Mouse (Mus musculus): ENCODE measurements around the gene Exosc3. TPM values are rescaled to one million over a fixed set of nuclear protein-coding genes. Genes with fewer than 3 reads are reported as not detected.

The Exosc3 gene
- polyA plus RNA-seq, 1 experiment from 2014 or later: 34.1 TPM

- H3K27ac ChIP-seq (replicated peaks): peak overlapping the region; percentile 55
- peaks cover 13% of the 10 kb centered on the region for H3K4me1 ChIP-seq (replicated peaks)
- 57% methylated on average over 10 of the region's 10 CpGs for WGBS
- no peaks in the 10 kb centered on the region for H3K9me3 ChIP-seq
- no peaks in the 10 kb centered on the region for H3K27me3 ChIP-seq
- H3K4me3 ChIP-seq: no peak overlapping the region
- H3K4me2 ChIP-seq: 0 out of 2 replicates have a peak overlapping the region, but pooled peaks have one; percentile 22
- no peak overlapping the region for H3K9ac ChIP-seq
- no peaks in the 10 kb centered on the region for H3K36me3 ChIP-seq
- peak; percentile 92 for ATAC-seq (ENCODE audit: low FRiP score, low read depth)
These were observed 71.5 kb downstream of the Exosc3 start for GRCm38 (mm10) chr4:45271041-45271452.

GRCm38 (mm10) chr4:45267883-45268282 lies 74.6 kb downstream of the Exosc3 start:
- Histone ChIP-seq H3K36me3 (no peaks in the 10 kb centered on the region), H3K27ac (replicated peaks) (no peak overlapping the region), H3K9me3 (no peaks in the 10 kb centered on the region), H3K27me3 (no peaks in the 10 kb centered on the region), H3K4me2 (no peak overlapping the region), H3K4me3 (no peak overlapping the region), H3K9ac (no peak overlapping the region), H3K4me1 (replicated peaks) (peaks cover 13% of the 10 kb centered on the region)
- ATAC-seq (ENCODE audit: low FRiP score, low read depth): no peak
- 74% methylated on average over 3 of the region's 3 CpGs for whole genome bisulfite sequencing

Other genes starting within 250 kb of the Exosc3 start
- gene Tomm5, start 234.6 kb downstream of the Exosc3 start, polyA plus RNA-seq (2015; fragmentation: Nextera tagmentation; extraction: Ambion mirVana): 159 and 170 TPM in 2 replicates
- gene Frmpd1, start 157.9 kb downstream of the Exosc3 start, polyA plus RNA-seq (2015; fragmentation: Nextera tagmentation; extraction: Ambion mirVana): 2.3 and 2.9 TPM in 2 replicates
- gene Trmt10b, start 45.6 kb downstream of the Exosc3 start, polyA plus RNA-seq (2015; fragmentation: Nextera tagmentation; extraction: Ambion mirVana): 22.9 and 23.3 TPM in 2 replicates
- 7.7 and 8.3 TPM in 2 replicates for gene Dcaf10, start 631 bp downstream of the Exosc3 start, polyA plus RNA-seq (2015; fragmentation: Nextera tagmentation; extraction: Ambion mirVana)
- gene Slc25a51, start 66.0 kb upstream of the Exosc3 start, polyA plus RNA-seq (2015; fragmentation: Nextera tagmentation; extraction: Ambion mirVana): 69.5 and 73.3 TPM in 2 replicates
- 5.4 and 7.2 TPM in 2 replicates for gene Shb, start 189.7 kb upstream of the Exosc3 start, polyA plus RNA-seq (2015; fragmentation: Nextera tagmentation; extraction: Ambion mirVana)

Measured in hindbrain, embryonic 15.5 days (tissue).